Mouse (Mus musculus) lung, postnatal 10 days (tissue): ENCODE results near the gene Clpx.
A peak's percentile ranks its signal among the peaks of the same experiment; 100 is the strongest.
"Not testable (repeated sequence)": the region's sequence is repeated elsewhere in the genome, so short reads cannot be mapped to it uniquely, and the experiment has no call there.

Source experiments
- DNase-seq: peaks from one replicate; pipeline ENCODE4 v3.0.0; 2021

Gene Clpx

GRCm38 (mm10) chr9:65293973-65294715 lies at the start of gene Clpx:
Gene Clpx (plus strand): TSS chr9:65294260.
- peak; percentile 99 for DNase-seq

- peak; percentile 48 for DNase-seq
Measured at GRCm38 (mm10) chr9:65247502-65248376, 46.3 kb upstream of the Clpx start.

GRCm38 (mm10) chr9:65248377-65248690 lies 45.7 kb upstream of the Clpx start:
- peak; percentile 54 for DNase-seq

GRCm38 (mm10) chr9:65252026-65252425 lies 42.0 kb upstream of the Clpx start:
- DNase-seq = no peak

- DNase-seq = no peak
Measured at GRCm38 (mm10) chr9:65255906-65256600, 38.0 kb upstream of the Clpx start.

- DNase-seq = no peak
Measured at GRCm38 (mm10) chr9:65257218-65257910, 36.7 kb upstream of the Clpx start.

- DNase-seq = no peak
Measured at GRCm38 (mm10) chr9:65259366-65259765, 34.7 kb upstream of the Clpx start.

GRCm38 (mm10) chr9:65261591-65262230 lies 32.3 kb upstream of the Clpx start:
- DNase-seq = peak; percentile 23

- no peak for DNase-seq
Measured at GRCm38 (mm10) chr9:65262641-65263120, 31.4 kb upstream of the Clpx start.

GRCm38 (mm10) chr9:65264959-65265358 lies 29.1 kb upstream of the Clpx start, which contains the start of gene Cilp:
Gene Cilp (plus strand): TSS chr9:65265180.
- peak; percentile 43 for DNase-seq

- no peak for DNase-seq
Measured at GRCm38 (mm10) chr9:65267742-65268515, 26.1 kb upstream of the Clpx start.

GRCm38 (mm10) chr9:65273048-65273809 lies 20.8 kb upstream of the Clpx start:
- no peak for DNase-seq

GRCm38 (mm10) chr9:65273873-65274272 lies 20.2 kb upstream of the Clpx start:
- DNase-seq = no peak

GRCm38 (mm10) chr9:65274851-65275250 lies 19.2 kb upstream of the Clpx start:
- not testable (repeated sequence) for DNase-seq

GRCm38 (mm10) chr9:65275810-65276530 lies 18.1 kb upstream of the Clpx start:
- no peak for DNase-seq

- DNase-seq = peak; percentile 61
Measured at GRCm38 (mm10) chr9:65281536-65282151, 12.4 kb upstream of the Clpx start.

- DNase-seq = peak; percentile 75
Measured at GRCm38 (mm10) chr9:65283301-65283700, 10.8 kb upstream of the Clpx start.

GRCm38 (mm10) chr9:65288252-65288651 lies 5.8 kb upstream of the Clpx start:
- not testable (repeated sequence) for DNase-seq

GRCm38 (mm10) chr9:65289988-65290387 lies 4.1 kb upstream of the Clpx start:
- no peak for DNase-seq
